Mouse (Mus musculus): Measurements from ENCODE around the gene Ttc27. TPM values are rescaled to one million over a fixed set of nuclear protein-coding genes. Genes with fewer than 3 reads are reported as not detected.

Ttc27 gene
- total RNA-seq, 2 experiments from 2014 or later, result 21.9 to 29.4 TPM

- intact Hi-C loops (cut with DNase I), result no loop called here
- H3K27ac ChIP-seq, result no peak overlapping the region
- no peak for DNase-seq (ENCODE audit: extremely low spot score in 1 of 2, low spot score in 2 of 2)
- no peak overlapping the region for H3K4me3 ChIP-seq
- no peak for TF ChIP-seq CTCF (IDR thresholded peaks at IDR 0.05)
Measured at GRCm38 (mm10) chr17:74802765-74803164, 85.2 kb downstream of the Ttc27 start.

GRCm38 (mm10) chr17:74803835-74804234 lies 86.3 kb downstream of the Ttc27 start:
- no peak for DNase-seq (ENCODE audit: extremely low spot score in 1 of 2, low spot score in 2 of 2)
- intact Hi-C loops (cut with DNase I), result no loop called here
- no peak for TF ChIP-seq CTCF (IDR thresholded peaks at IDR 0.05)
- H3K27ac ChIP-seq, result no peak overlapping the region
- no peak overlapping the region for H3K4me3 ChIP-seq

- no peak for DNase-seq (ENCODE audit: extremely low spot score in 1 of 2, low spot score in 2 of 2)
- intact Hi-C loops (cut with DNase I), result no loop called here
- TF ChIP-seq CTCF (IDR thresholded peaks at IDR 0.05), result no peak
- H3K27ac ChIP-seq, result no peak overlapping the region
- H3K4me3 ChIP-seq, result no peak overlapping the region
Measured at GRCm38 (mm10) chr17:74804321-74804930, 86.9 kb downstream of the Ttc27 start.

GRCm38 (mm10) chr17:74807509-74808248 lies 90.1 kb downstream of the Ttc27 start:
- Histone ChIP-seq H3K4me3 (no peak overlapping the region), H3K27ac (no peak overlapping the region)
- TF ChIP-seq CTCF (IDR thresholded peaks at IDR 0.05), result no peak
- no peak for DNase-seq (ENCODE audit: extremely low spot score in 1 of 2, low spot score in 2 of 2)
- intact Hi-C loops (cut with DNase I), result no loop called here

- intact Hi-C loops (cut with DNase I), result no loop called here
- TF ChIP-seq CTCF (IDR thresholded peaks at IDR 0.05), result no peak
- no peak overlapping the region for H3K4me3 ChIP-seq
Measured at GRCm38 (mm10) chr17:74808330-74808729, 90.8 kb downstream of the Ttc27 start.

GRCm38 (mm10) chr17:74808901-74809300 lies 91.4 kb downstream of the Ttc27 start:
- no peak for DNase-seq (ENCODE audit: extremely low spot score in 1 of 2, low spot score in 2 of 2)
- intact Hi-C loops (cut with DNase I), result no loop called here
- H3K27ac ChIP-seq, result no peak overlapping the region
- H3K4me3 ChIP-seq, result no peak overlapping the region
- no peak for TF ChIP-seq CTCF (IDR thresholded peaks at IDR 0.05)

More at GRCm38 (mm10) chr17:74808330-74808729, 90.8 kb downstream of the Ttc27 start:
- DNase-seq (ENCODE audit: extremely low spot score in 1 of 2, low spot score in 2 of 2), result no peak
- no peak overlapping the region for H3K27ac ChIP-seq

- no peak for DNase-seq (ENCODE audit: extremely low spot score in 1 of 2, low spot score in 2 of 2)
- intact Hi-C loops (cut with DNase I), result loop anchor here (1.0 to 5.0 kb wide), 4 partner anchors 194 to 726 kb away; partner anchors contain the start of gene Ltbp1
- no peak overlapping the region for H3K4me3 ChIP-seq
- H3K27ac ChIP-seq, result no peak overlapping the region
- TF ChIP-seq CTCF (IDR thresholded peaks at IDR 0.05), result peak; percentile 68
Measured at GRCm38 (mm10) chr17:74810892-74811625, 93.5 kb downstream of the Ttc27 start.

- intact Hi-C loops (cut with DNase I), result no loop called here
- no peak for DNase-seq (ENCODE audit: extremely low spot score in 1 of 2, low spot score in 2 of 2)
- no peak overlapping the region for H3K4me3 ChIP-seq
- H3K27ac ChIP-seq, result no peak overlapping the region
- no peak for TF ChIP-seq CTCF (IDR thresholded peaks at IDR 0.05)
Measured at GRCm38 (mm10) chr17:74819711-74820110, 102.2 kb downstream of the Ttc27 start.

- no peak overlapping the region for H3K4me3 ChIP-seq
- intact Hi-C loops (cut with DNase I), result no loop called here
- no peak overlapping the region for H3K27ac ChIP-seq
- no peak for DNase-seq (ENCODE audit: extremely low spot score in 1 of 2, low spot score in 2 of 2)
- no peak for TF ChIP-seq CTCF (IDR thresholded peaks at IDR 0.05)
Measured at GRCm38 (mm10) chr17:74830851-74831250, 113.3 kb downstream of the Ttc27 start.

- H3K4me3 ChIP-seq, result no peak overlapping the region
- DNase-seq (ENCODE audit: extremely low spot score in 1 of 2, low spot score in 2 of 2), result no peak
- intact Hi-C loops (cut with DNase I), result no loop called here
- H3K27ac ChIP-seq, result no peak overlapping the region
- TF ChIP-seq CTCF (IDR thresholded peaks at IDR 0.05), result no peak
Measured at GRCm38 (mm10) chr17:74841721-74842120, 124.2 kb downstream of the Ttc27 start.

- intact Hi-C loops (cut with DNase I), result no loop called here
- Histone ChIP-seq H3K27ac (no peak overlapping the region), H3K4me3 (no peak overlapping the region)
- no peak for TF ChIP-seq CTCF (IDR thresholded peaks at IDR 0.05)
- DNase-seq (ENCODE audit: extremely low spot score in 1 of 2, low spot score in 2 of 2), result no peak
Measured at GRCm38 (mm10) chr17:74842603-74843002, 125.1 kb downstream of the Ttc27 start.

- Histone ChIP-seq H3K4me3 (no peak overlapping the region), H3K27ac (no peak overlapping the region)
- no peak for DNase-seq (ENCODE audit: extremely low spot score in 1 of 2, low spot score in 2 of 2)
- intact Hi-C loops (cut with DNase I), result no loop called here
- TF ChIP-seq CTCF (IDR thresholded peaks at IDR 0.05), result no peak
Measured at GRCm38 (mm10) chr17:74843486-74843885, 126.0 kb downstream of the Ttc27 start.

Measured in left cerebral cortex, adult 2 months (tissue).